Mouse (Mus musculus) lung, embryonic 14.5 days (tissue): ENCODE data around the gene Zfp64. TPM values are rescaled to one million over a fixed set of nuclear protein-coding genes. Genes with fewer than 3 reads are reported as not detected.

Experiments
- ATAC-seq: fragments of 200-750 bp; cut with Nextera tagmentation; 2 replicates; pipeline ENCODE4 v1.8.0; 2017; ENCODE audit warnings: mild to moderate bottlenecking, moderate TSS enrichment, moderate library complexity; ENCODE audit not compliant: insufficient read depth
- DNase-seq: peaks from one replicate; pipeline ENCODE4 v3.0.0-alpha.2; 2015
- H3K27ac ChIP-seq: fragments of 300-500 bp; sonication (generic); 2 replicates; pipeline ENCODE4 v1.5.1; 2014; ENCODE audit warnings: low read depth, mild to moderate bottlenecking, moderate library complexity
- H3K27me3 ChIP-seq: fragments of 300-500 bp; sonication (generic); 2 replicates; pipeline ENCODE4 v1.6.1; 2014; ENCODE audit warnings: low read length, control low read depth; ENCODE audit not compliant: insufficient read depth
- H3K36me3 ChIP-seq: fragments of 300-500 bp; sonication (generic); 2 replicates; pipeline ENCODE4 v1.6.1; 2014; ENCODE audit warnings: control low read depth; ENCODE audit not compliant: insufficient read depth
- H3K4me1 ChIP-seq: fragments of 300-500 bp; sonication (generic); 2 replicates; pipeline ENCODE4 v1.6.1; 2014; ENCODE audit warnings: antibody characterized with exemption, control low read depth; ENCODE audit not compliant: insufficient read depth
- H3K4me2 ChIP-seq: fragments of 300-500 bp; sonication (generic); 2 replicates; pipeline ENCODE4 v1.6.1; 2014; ENCODE audit warnings: mild to moderate bottlenecking
- H3K4me3 ChIP-seq: fragments of 300-500 bp; sonication (generic); 2 replicates; pipeline ENCODE4 v1.5.1; 2014; ENCODE audit warnings: low read depth, low read length
- H3K9ac ChIP-seq: fragments of 300-500 bp; sonication (generic); 2 replicates; pipeline ENCODE4 v1.6.1; 2014
- H3K9me3 ChIP-seq: fragments of 300-500 bp; sonication (generic); 2 replicates; pipeline ENCODE4 v1.6.1; 2016; ENCODE audit warnings: low read depth, low read length, control low read depth
- CTCF ChIP-seq: IDR thresholded peaks from 2 replicates; pipeline ENCODE4 v1.5.1; 2016; ENCODE audit warnings: antibody characterized with exemption, low read depth
- WGBS: fragments of 180-500 bp; shearing (Covaris S2); extraction: QIAGEN DNeasy Blood & Tissue Kit; methylation state at CpG from one replicate; pipeline ENCODE4 v1.1.7; 2014; 5-methylcytosine and 5-hydroxymethylcytosine counted together
- polyA plus RNA-seq: library from polyadenylated mRNA; unstranded; fragments of >200 nt; fragmentation: Nextera tagmentation; extraction: Ambion mirVana; gene quantifications from 2 replicates; pipeline ENCODE4 v1.2.1, GENCODE M21; 2014

Zfp64 gene
- polyA plus RNA-seq, 1 experiment from 2014 or later: 31.9 TPM

GRCm38 (mm10) chr2:168966525-168966924, 11.1 kb upstream of the Zfp64 start:
- no peak for ATAC-seq
- no peak overlapping the region for H3K4me2 ChIP-seq
- 73% methylated on average over 6 of the region's 6 CpGs for WGBS
- TF ChIP-seq CTCF: no peak
- H3K4me1 ChIP-seq: no peaks in the 10 kb centered on the region
- H3K36me3 ChIP-seq: no peaks in the 10 kb centered on the region
- H3K9ac ChIP-seq: no peak overlapping the region
- H3K9me3 ChIP-seq: peaks cover 4% of the 10 kb centered on the region; the same call in 1 of the 2 replicates
- no peaks in the 10 kb centered on the region for H3K27me3 ChIP-seq
- no peak for DNase-seq
- H3K27ac ChIP-seq: no peak overlapping the region
- H3K4me3 ChIP-seq: no peak overlapping the region

- Histone ChIP-seq H3K27ac (no peak overlapping the region), H3K4me2 (no peak overlapping the region), H3K4me3 (no peak overlapping the region), H3K9me3 (peaks cover 4% of the 10 kb centered on the region; the same call in 1 of the 2 replicates), H3K27me3 (no peaks in the 10 kb centered on the region), H3K36me3 (no peaks in the 10 kb centered on the region), H3K4me1 (no peaks in the 10 kb centered on the region), H3K9ac (no peak overlapping the region)
- ATAC-seq (no peak), DNase-seq (no peak)
- WGBS: 97% methylated on average over 5 of the region's 5 CpGs
- no peak for TF ChIP-seq CTCF
Measured at GRCm38 (mm10) chr2:168964849-168965248, 9.5 kb upstream of the Zfp64 start.

- no peak overlapping the region for H3K4me3 ChIP-seq
- H3K9me3 ChIP-seq: peaks cover 4% of the 10 kb centered on the region; the same call in 1 of the 2 replicates
- no peak overlapping the region for H3K4me2 ChIP-seq
- WGBS: 89% methylated on average over 4 of the region's 4 CpGs
- H3K27me3 ChIP-seq: no peaks in the 10 kb centered on the region
- H3K36me3 ChIP-seq: no peaks in the 10 kb centered on the region
- no peak for DNase-seq
- ATAC-seq: no peak
- no peaks in the 10 kb centered on the region for H3K4me1 ChIP-seq
- no peak overlapping the region for H3K9ac ChIP-seq
- H3K27ac ChIP-seq: no peak overlapping the region
- TF ChIP-seq CTCF: no peak
Measured at GRCm38 (mm10) chr2:168961729-168962666, 6.6 kb upstream of the Zfp64 start.

GRCm38 (mm10) chr2:168960814-168961213, 5.4 kb upstream of the Zfp64 start:
- no peak overlapping the region for H3K27ac ChIP-seq
- no peak overlapping the region for H3K9ac ChIP-seq
- 74% methylated on average over 3 of the region's 3 CpGs for WGBS
- DNase-seq (no peak), ATAC-seq (no peak)
- no peaks in the 10 kb centered on the region for H3K27me3 ChIP-seq
- H3K4me2 ChIP-seq: no peak overlapping the region
- H3K36me3 ChIP-seq: no peaks in the 10 kb centered on the region
- H3K4me1 ChIP-seq: no peaks in the 10 kb centered on the region
- H3K9me3 ChIP-seq: peaks cover 4% of the 10 kb centered on the region; the same call in 1 of the 2 replicates
- no peak overlapping the region for H3K4me3 ChIP-seq
- TF ChIP-seq CTCF: no peak

GRCm38 (mm10) chr2:168959339-168959885, 4.0 kb upstream of the Zfp64 start:
- DNase-seq: peak; percentile 26
- WGBS: 76% methylated on average over 14 of the region's 14 CpGs
- Histone ChIP-seq H3K4me3 (no peak overlapping the region), H3K4me2 (no peak overlapping the region), H3K9me3 (no peaks in the 10 kb centered on the region; the same call in 1 of the 2 replicates), H3K27ac (no peak overlapping the region), H3K4me1 (no peaks in the 10 kb centered on the region), H3K9ac (no peak overlapping the region), H3K27me3 (no peaks in the 10 kb centered on the region), H3K36me3 (no peaks in the 10 kb centered on the region)
- no peak for TF ChIP-seq CTCF
- no peak for ATAC-seq

- ATAC-seq (no peak), DNase-seq (peak; percentile 23)
- WGBS: 44% methylated on average over 10 of the region's 10 CpGs
- Histone ChIP-seq H3K36me3 (peaks cover 15% of the 10 kb centered on the region), H3K27me3 (no peaks in the 10 kb centered on the region), H3K9me3 (no peaks in the 10 kb centered on the region), H3K9ac (peak overlapping the region; percentile 94), H3K4me1 (peaks cover 7% of the 10 kb centered on the region; the same call in 1 of the 2 replicates), H3K4me3 (peak overlapping the region; percentile 85), H3K27ac (peak overlapping the region; percentile 66), H3K4me2 (peak overlapping the region; percentile 90)
- TF ChIP-seq CTCF: no peak
Measured at GRCm38 (mm10) chr2:168955850-168956346, 511 bp upstream of the Zfp64 start.

GRCm38 (mm10) chr2:168954376-168954775, 1.0 kb downstream of the Zfp64 start:
- Histone ChIP-seq H3K27ac (no peak overlapping the region), H3K36me3 (peaks cover 27% of the 10 kb centered on the region), H3K4me3 (peak overlapping the region; percentile 85), H3K9me3 (no peaks in the 10 kb centered on the region), H3K27me3 (no peaks in the 10 kb centered on the region), H3K4me2 (peak overlapping the region; percentile 90), H3K9ac (peak overlapping the region; percentile 94), H3K4me1 (peaks cover 7% of the 10 kb centered on the region; the same call in 1 of the 2 replicates)
- no peak for TF ChIP-seq CTCF
- no peak for DNase-seq
- 9% methylated on average over 8 of the region's 8 CpGs for WGBS
- ATAC-seq: no peak
